Mouse (Mus musculus): ENCODE data around the gene Ccl6. TPM values are rescaled to one million over a fixed set of nuclear protein-coding genes. Genes with fewer than 3 reads are reported as not detected.
A peak's percentile ranks its signal among the peaks of the same experiment; 100 is the strongest.

Ccl6 gene
- total RNA-seq, 2 experiments from 2014 or later: 1.7 to 2.1 TPM

GRCm38 (mm10) chr11:83595669-83596455, 3.0 kb upstream of the Ccl6 start:
- DNase-seq: no peak

- no peak for DNase-seq
Observed at GRCm38 (mm10) chr11:83593453-83593852, 566 bp upstream of the Ccl6 start.

- no peak for DNase-seq
Observed at GRCm38 (mm10) chr11:83584232-83584631, 8.7 kb downstream of the Ccl6 start.

GRCm38 (mm10) chr11:83583450-83583754, 9.5 kb downstream of the Ccl6 start:
- DNase-seq: no peak

DNA sequence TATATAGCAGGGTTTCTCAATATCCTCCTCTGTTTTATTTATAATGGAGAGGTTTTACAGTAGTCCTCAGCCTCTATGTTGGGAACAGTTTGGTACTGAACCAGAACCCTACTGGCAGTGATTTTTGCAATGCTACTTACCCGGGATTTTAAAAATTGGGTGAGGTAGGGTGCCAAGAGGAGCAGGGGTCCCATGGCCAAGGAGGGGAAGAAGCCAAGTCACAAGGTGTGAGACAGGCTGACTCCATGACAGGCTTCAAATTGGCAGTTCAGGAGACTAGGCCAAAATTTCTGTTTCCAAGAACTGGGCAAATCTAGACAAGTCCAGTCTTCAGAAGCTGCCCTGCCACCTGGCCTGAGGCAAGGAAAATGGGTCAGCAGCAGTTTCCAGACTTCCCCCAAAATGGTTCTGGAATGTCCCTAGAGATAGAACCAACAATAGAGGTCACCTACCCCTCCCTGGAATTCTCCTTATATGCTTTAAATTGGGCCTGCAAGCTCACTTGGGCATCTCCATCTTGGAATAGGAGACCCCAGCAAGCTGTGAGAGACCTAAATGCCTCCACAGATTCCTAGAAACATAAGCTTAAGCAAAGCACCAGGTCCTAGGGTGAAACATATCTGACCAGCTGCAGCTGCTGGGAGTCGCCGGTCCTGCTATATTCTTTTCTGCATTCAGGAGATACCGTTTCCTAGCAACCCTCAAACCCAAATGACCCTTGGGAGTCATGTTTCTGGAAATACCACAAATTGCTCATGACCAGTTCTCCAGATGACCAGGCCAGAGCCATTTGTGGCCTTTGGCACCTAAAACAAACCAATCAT, 10.0 kb downstream of the Ccl6 start:
- DNase-seq: peak; percentile 25

DNA sequence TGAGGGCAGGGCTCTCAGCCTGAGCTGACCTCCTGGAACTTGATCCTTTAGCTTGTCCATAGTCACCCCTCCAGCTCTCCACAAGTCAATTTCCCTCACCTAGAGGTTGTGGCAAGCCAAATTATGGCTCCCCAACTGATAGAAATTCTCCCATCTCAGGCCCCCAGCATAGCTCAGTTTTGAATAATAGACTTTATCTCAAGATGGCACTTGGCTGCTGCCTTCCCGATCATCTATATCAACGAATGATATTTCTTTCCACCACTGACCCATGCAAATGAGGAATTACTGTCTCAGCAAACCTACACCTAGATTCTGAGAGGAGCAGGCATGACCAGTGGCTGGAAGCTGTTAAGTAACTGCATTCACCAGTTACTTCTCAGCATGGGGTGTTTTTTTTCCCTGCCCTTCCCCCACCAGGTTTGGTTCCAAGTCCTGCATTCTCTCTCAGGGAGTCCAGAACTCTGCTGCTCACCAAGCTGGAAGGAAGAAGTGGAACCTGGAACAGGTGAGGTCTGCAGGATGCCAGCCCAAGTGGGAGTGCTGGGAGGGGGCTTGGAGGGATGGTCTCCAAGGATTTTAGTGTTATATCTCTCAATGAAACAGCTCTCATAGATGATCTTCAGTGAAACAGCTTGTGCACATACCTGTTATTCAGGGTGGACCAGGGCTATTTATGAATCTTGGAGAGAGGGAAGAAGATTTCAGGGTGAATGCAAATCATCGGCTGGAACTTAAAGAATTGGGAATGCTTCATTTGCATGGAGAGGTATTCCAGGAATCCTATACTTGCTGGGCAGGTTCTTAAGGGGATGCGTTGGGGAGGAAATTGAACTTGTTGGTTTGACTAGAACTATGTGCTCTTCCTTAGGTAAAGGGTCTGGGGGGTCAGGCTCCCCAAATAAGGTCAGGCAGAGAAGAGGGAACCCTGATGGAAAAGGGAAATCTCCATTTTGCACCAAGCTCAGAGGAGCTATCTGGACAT, 11.0 kb downstream of the Ccl6 start:
- no peak for DNase-seq

DNA sequence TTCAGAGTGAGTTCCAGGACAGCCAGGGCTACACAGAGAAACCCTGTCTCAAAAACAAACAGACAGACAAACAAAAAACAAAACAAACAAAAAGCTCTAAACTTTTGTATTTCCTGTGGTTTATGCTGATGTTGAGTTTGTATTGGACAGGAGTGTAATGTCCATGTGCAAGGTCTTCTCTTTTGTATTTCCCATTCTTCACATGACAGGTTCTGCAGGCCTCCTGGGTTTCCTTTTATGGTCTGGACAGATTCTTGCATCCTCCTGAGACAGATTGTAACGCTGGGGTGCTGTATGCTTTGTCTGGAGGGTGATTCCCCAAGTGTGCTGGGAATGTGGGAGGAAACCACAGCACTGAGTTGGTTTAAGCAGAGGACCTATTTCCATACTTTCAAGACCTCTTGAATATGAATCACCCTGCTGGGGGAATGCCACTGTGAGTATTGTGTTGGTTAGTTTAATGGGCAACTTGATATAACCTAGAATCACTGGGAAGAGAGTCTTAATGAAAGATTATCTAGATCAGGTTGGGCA, 12.1 kb downstream of the Ccl6 start:
- DNase-seq: no peak

- no peak for DNase-seq
Observed at GRCm38 (mm10) chr11:83578999-83579398, 13.9 kb downstream of the Ccl6 start.

DNA sequence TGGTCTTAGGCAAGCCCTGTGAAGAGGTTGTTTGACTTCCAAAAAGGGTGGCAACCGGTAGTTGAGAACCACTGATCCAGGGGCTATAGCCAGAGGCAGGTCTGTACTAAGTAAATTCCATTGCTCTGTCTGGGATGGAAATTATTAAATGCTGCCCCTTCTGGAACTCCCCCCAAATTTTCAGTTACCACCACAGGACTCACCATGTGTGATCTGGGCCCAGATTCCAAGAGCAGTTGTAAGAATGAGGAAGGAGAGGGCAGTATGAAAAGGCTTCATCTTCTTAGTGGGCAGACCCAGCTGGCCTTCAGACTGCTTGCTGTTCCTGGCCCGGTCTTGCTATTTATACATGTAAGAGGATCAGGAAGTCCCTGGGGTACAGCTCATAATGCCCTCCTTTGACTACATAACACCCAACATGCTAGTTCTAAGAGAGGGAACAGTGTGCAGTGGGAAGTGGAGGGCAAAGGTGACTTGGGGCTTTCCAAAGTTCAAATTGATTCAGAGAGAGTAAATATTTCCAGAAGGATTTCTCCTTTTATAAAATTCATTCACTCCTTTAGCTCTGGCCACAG, 14.6 kb downstream of the Ccl6 start, which contains the start of gene Ccl9:
Gene Ccl9, minus strand, starts transcription at position 451 of the 575 bp plus-strand sequence.
- no peak for DNase-seq

- no peak for DNase-seq
Observed at GRCm38 (mm10) chr11:83576927-83577555, 15.8 kb downstream of the Ccl6 start.

- no peak for DNase-seq
Observed at GRCm38 (mm10) chr11:83572834-83573233, 20.1 kb downstream of the Ccl6 start.

GRCm38 (mm10) chr11:83572223-83572622, 20.7 kb downstream of the Ccl6 start:
- peak; percentile 53 for DNase-seq

GRCm38 (mm10) chr11:83570189-83570588, 22.7 kb downstream of the Ccl6 start:
- no peak for DNase-seq

GRCm38 (mm10) chr11:83569249-83569648, 23.6 kb downstream of the Ccl6 start:
- DNase-seq: no peak

- DNase-seq: no peak
Observed at GRCm38 (mm10) chr11:83568786-83569185, 24.1 kb downstream of the Ccl6 start.

- no peak for DNase-seq
Observed at GRCm38 (mm10) chr11:83568061-83568460, 24.8 kb downstream of the Ccl6 start.

GRCm38 (mm10) chr11:83567311-83567710, 25.6 kb downstream of the Ccl6 start:
- no peak for DNase-seq

DNA sequence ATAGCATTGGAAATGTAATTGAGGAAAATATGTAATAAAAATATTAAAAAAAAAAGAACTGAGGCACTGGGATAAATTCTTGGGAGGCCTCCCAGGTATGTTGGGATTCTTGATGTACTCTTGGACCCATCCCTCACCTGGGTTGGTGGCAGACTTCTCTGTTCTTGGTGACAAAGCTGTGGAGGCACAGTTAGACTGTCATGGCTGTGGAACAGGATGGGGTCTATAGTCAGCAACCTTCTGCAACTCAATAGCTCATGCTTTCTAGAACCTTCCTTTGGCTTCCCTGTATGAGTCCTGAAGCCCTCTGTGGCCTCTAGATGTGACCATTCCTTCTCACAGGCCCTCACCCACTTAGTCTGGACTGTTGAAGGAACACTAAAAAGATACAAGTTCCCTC, 26.3 kb downstream of the Ccl6 start:
- DNase-seq: no peak

DNA sequence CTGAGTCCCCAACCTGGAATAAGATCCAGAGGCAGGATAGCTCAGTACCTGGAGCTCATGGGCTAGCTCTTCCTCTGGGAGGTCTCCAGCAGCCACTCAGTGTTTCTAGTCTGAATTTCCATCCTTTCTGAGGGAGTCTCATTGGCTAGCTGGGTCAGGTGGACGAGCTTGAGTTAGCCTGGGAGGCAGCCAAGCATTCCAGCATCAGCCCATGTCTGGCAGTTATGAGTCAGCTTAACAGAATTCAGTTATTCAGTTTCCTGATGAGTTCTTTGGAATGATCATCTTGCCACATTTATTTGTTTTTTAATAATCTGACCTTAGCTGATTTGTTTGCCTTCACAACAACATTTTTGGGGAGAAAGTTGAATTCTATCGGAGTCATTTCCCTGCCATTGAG, 29.1 kb downstream of the Ccl6 start:
- DNase-seq: peak; percentile 59

DNA sequence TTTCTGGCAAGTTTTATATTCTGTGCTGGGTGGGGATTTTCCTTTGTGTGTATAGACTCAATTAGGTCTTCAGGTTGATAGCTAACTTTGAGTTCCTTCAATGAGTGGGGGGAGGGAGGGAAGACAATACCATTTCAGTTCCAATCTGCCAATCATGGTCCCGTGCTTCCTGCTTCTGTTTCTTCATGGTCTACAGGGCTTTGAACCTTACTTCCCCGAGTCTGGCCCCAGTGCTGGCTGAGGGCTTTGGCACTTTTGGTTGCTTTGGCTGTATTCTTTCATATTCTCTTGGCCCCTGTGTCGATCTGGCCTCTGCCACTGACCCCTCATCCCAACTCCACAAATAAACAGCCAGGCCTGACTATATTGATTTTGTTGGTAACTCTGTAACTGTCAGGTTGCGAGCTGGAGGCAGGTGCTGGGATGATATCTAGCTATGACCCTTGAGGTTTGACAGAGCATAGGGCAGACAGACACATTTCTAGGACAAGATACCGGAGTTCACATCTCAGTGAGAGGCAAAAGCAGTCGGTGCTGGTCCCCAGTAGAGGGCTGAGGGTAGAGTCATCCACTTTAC, 30.5 kb downstream of the Ccl6 start:
- DNase-seq: no peak

DNA sequence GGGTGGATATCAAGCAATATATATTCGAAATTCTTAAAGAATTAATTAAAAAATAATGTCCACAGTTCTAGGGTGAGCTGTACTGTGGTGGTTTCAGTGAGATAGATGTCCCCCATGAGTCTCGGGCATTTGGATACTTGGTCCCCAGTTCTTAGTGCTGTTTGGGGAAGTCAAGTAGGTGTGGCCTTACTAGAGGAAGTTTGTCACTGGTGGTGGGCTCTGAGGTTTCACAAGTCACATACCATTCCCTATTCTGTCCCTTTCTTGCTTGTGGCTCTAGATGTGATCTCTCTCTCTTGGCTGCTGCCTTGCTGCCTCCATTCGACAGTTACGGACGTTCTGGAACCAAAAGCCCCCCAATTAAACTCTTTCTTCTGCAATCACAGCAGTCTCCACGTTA, 32.5 kb downstream of the Ccl6 start:
- no peak for DNase-seq

All from heart, postnatal 4 days (tissue).